Mouse (Mus musculus) heart, adult 2 months (tissue): ENCODE measurements around the gene Rsrc1. TPM values are rescaled to one million over a fixed set of nuclear protein-coding genes. Genes with fewer than 3 reads are reported as not detected.

ENCODE experiments used
- DNase-seq, 2 experiments: peaks; one replicate each; pipeline ENCODE4 v3.0.0; 2021
- H3K27ac ChIP-seq: fragments of 200-600 bp; 2 replicates; pipeline ENCODE4 v1.8.1; 2022
- H3K27me3 ChIP-seq: fragments of 200-500 bp; 2 replicates; pipeline ENCODE4 v1.6.1; 2012; ENCODE audit warnings: mild to moderate bottlenecking, low read length, inconsistent platforms, mixed read lengths; ENCODE audit not compliant: control insufficient read depth, insufficient read depth
- H3K36me3 ChIP-seq: fragments of 200-500 bp; 2 replicates; pipeline ENCODE4 v1.6.1; 2012; ENCODE audit warnings: low read length, inconsistent platforms; ENCODE audit not compliant: control insufficient read depth, insufficient read depth
- H3K4me1 ChIP-seq: fragments of 200-500 bp; 2 replicates; pipeline ENCODE4 v1.6.1; 2011; ENCODE audit warnings: low read length; ENCODE audit not compliant: control insufficient read depth, insufficient read depth
- H3K4me3 ChIP-seq: fragments of 200-600 bp; 2 replicates; pipeline ENCODE4 v1.8.1; 2022
- H3K79me2 ChIP-seq: fragments of 200-500 bp; replicated peaks from 2 replicates; pipeline ENCODE4 v1.6.1; 2012; ENCODE audit warnings: mild to moderate bottlenecking, inconsistent platforms, low read length, moderate library complexity, mixed read lengths; ENCODE audit not compliant: control insufficient read depth, insufficient read depth
- H3K9ac ChIP-seq: fragments of 200-500 bp; 2 replicates; pipeline ENCODE4 v1.6.1; 2012; ENCODE audit warnings: low read depth, mild to moderate bottlenecking, control low read depth, inconsistent platforms, low read length, mixed read lengths
- CTCF ChIP-seq: fragments of 200-600 bp; IDR thresholded peaks from 2 replicates; pipeline ENCODE4 v1.8.1; 2022; ENCODE audit warnings: antibody characterized with exemption, mild to moderate bottlenecking, moderate library complexity
- EP300 ChIP-seq: fragments of 200-500 bp; IDR thresholded peaks from 2 replicates; pipeline ENCODE4 v1.6.1; 2011; ENCODE audit warnings: low read depth, low read length, control low read depth; ENCODE audit not compliant: insufficient read depth
- POLR2A ChIP-seq: fragments of 200-500 bp; IDR thresholded peaks from 2 replicates; pipeline ENCODE4 v1.6.1; 2011; ENCODE audit warnings: mild to moderate bottlenecking, low read depth, low read length, control low read depth; ENCODE audit not compliant: insufficient read depth
- WGBS: fragments of 180-500 bp; shearing (Covaris S2); methylation state at CpG from one replicate; pipeline ENCODE4 v1.1.7; 2018; 5-methylcytosine and 5-hydroxymethylcytosine counted together
- intact Hi-C: fragments of 180-260 bp; cut with DNase I; formaldehyde crosslinking; loops from one replicate; pipeline ENCODE4 v1.15.1; 2025
- polyA plus RNA-seq: library from polyadenylated mRNA; depleted of rRNA; stranded (reverse); fragments of >200 nt; gene quantifications from 2 replicates; pipeline ENCODE4 v1.2.3, GENCODE M21; 2012
- total RNA-seq, 2 experiments: library from RNA; stranded (reverse); gene quantifications; 2 replicates each; pipeline ENCODE4 v1.2.3; 2021

The Rsrc1 gene
- total and polyA plus RNA-seq, 3 experiments = 2.4 to 11.0 (median 10.6) TPM

GRCm38 (mm10) chr3:67084742-67085141 is 103.6 kb downstream of the Rsrc1 start:
- intact Hi-C loops = no loop called here
- Histone ChIP-seq H3K36me3 (no peaks in the 10 kb centered on the region), H3K27ac (no peak overlapping the region), H3K79me2 (no peaks in the 10 kb centered on the region), H3K9ac (no peak overlapping the region), H3K4me1 (no peaks in the 10 kb centered on the region), H3K27me3 (no peaks in the 10 kb centered on the region; the same call in 1 of the 2 replicates), H3K4me3 (no peak overlapping the region)
- DNase-seq = no peak
- 100% methylated on average over 1 of the region's 1 CpGs for WGBS
- TF ChIP-seq POLR2A (no peak), EP300 (no peak), CTCF (no peak)

GRCm38 (mm10) chr3:67108428-67108827 is 127.2 kb downstream of the Rsrc1 start:
- intact Hi-C loops = no loop called here
- no peak for DNase-seq
- Histone ChIP-seq H3K4me1 (no peaks in the 10 kb centered on the region), H3K4me3 (no peak overlapping the region), H3K9ac (no peak overlapping the region), H3K27me3 (no peaks in the 10 kb centered on the region), H3K36me3 (no peaks in the 10 kb centered on the region), H3K27ac (no peak overlapping the region), H3K79me2 (no peaks in the 10 kb centered on the region)
- 91% methylated on average over 3 of the region's 3 CpGs for WGBS
- TF ChIP-seq CTCF (no peak), POLR2A (no peak), EP300 (no peak)

DNA sequence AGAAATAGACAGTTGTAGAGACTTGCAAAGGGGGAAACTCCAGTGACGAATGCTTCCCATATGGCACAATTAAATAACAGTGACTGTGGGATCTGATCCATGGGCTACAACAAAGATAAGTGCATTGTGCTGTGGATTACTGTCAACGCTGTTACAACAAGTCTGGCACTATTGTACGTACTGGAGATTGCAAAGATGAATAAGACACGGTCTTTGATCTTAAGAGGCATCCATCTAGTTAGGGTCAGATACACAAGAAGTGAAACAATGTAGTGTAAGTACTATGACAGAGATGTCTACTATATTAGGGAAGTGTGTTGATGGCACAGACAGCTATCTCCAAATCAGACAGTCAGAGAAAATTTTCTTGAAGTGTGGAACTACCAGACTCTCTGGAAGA is 135.1 kb downstream of the Rsrc1 start:
- WGBS = 78% methylated on average over 4 of the region's 4 CpGs
- intact Hi-C loops = no loop called here
- TF ChIP-seq POLR2A (no peak), CTCF (no peak), EP300 (no peak)

DNA sequence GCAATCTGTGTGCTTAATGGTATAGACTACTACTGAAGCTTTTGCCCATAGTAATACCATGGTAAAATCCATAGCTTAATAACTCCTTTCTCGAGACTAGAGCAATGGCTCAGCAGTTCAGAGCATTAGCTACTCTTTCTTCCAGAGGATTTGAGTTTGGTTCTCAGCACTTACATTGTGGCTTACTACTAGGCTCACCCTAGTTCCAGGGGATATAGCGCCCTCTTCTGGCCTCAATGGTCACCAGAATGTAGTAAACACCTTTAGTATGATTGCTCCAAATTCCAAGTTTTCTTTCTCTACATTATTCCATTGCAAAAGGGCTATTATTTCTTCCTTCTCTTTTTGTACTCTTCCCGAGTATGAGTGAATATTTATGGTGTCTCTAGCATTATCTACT is 151.3 kb downstream of the Rsrc1 start:
- TF ChIP-seq POLR2A (no peak), CTCF (no peak), EP300 (no peak)
- WGBS = 79% methylated on average over 3 of the region's 3 CpGs

More for the DNA sequence above, 135.1 kb downstream of the Rsrc1 start:
- Histone ChIP-seq H3K27ac (no peak overlapping the region), H3K27me3 (no peaks in the 10 kb centered on the region), H3K4me1 (no peaks in the 10 kb centered on the region), H3K79me2 (no peaks in the 10 kb centered on the region), H3K4me3 (no peak overlapping the region), H3K9ac (no peak overlapping the region), H3K36me3 (no peaks in the 10 kb centered on the region)
- no peak for DNase-seq

GRCm38 (mm10) chr3:67135749-67136375 is 154.7 kb downstream of the Rsrc1 start:
- no peak overlapping the region for H3K27ac ChIP-seq
- H3K36me3 ChIP-seq = no peaks in the 10 kb centered on the region
- H3K27me3 ChIP-seq = no peaks in the 10 kb centered on the region
- intact Hi-C loops = no loop called here
- no peak overlapping the region for H3K4me3 ChIP-seq
- TF ChIP-seq EP300 (no peak), POLR2A (no peak), CTCF (no peak)
- no peaks in the 10 kb centered on the region for H3K79me2 ChIP-seq
- H3K9ac ChIP-seq = no peak overlapping the region
- no peak for DNase-seq
- no peaks in the 10 kb centered on the region for H3K4me1 ChIP-seq
- WGBS = 87% methylated on average over 2 of the region's 2 CpGs

More for the DNA sequence above, 151.3 kb downstream of the Rsrc1 start:
- no peaks in the 10 kb centered on the region for H3K36me3 ChIP-seq
- no peak overlapping the region for H3K9ac ChIP-seq
- DNase-seq = no peak
- intact Hi-C loops = no loop called here
- no peaks in the 10 kb centered on the region for H3K27me3 ChIP-seq
- H3K27ac ChIP-seq = no peak overlapping the region
- H3K79me2 ChIP-seq = no peaks in the 10 kb centered on the region
- H3K4me1 ChIP-seq = no peaks in the 10 kb centered on the region
- no peak overlapping the region for H3K4me3 ChIP-seq

DNA sequence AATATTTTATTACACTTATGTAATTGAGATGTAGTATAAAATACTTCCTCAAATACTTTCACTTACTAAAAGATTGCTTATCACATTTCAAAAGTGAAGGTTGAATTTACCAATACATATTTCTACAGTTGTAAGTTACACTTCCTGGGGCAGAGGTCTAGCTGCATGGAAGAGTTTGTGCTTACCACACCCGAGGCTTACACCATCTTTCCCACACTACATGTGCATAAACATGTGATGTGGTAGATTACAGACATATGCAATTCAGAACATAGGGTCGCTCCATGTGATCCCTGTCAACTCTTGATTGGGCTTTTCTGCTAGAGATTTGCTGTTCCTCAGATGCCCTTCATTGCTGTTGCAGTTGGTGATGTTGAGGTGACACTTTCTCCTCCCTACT is 163.8 kb downstream of the Rsrc1 start:
- Histone ChIP-seq H3K9ac (no peak overlapping the region), H3K4me3 (no peak overlapping the region), H3K27ac (no peak overlapping the region), H3K36me3 (no peaks in the 10 kb centered on the region), H3K4me1 (no peaks in the 10 kb centered on the region), H3K79me2 (no peaks in the 10 kb centered on the region), H3K27me3 (no peaks in the 10 kb centered on the region)
- DNase-seq = no peak
- intact Hi-C loops = no loop called here
- no peak for TF ChIP-seq CTCF
- TF ChIP-seq POLR2A = no peak
- no peak for TF ChIP-seq EP300
- 84% methylated on average over 2 of the region's 2 CpGs for WGBS
